Mouse (Mus musculus) cortical plate, adult 2 months (tissue): ENCODE data around the gene Apcs.

ENCODE experiments used
- CTCF ChIP-seq: fragments of 200-500 bp; IDR thresholded peaks from 2 replicates; pipeline ENCODE4 v1.5.1; 2011; ENCODE audit warnings: mild to moderate bottlenecking, control low read depth, low read length; ENCODE audit not compliant: insufficient read depth; ENCODE audit errors: extremely low read depth
- POLR2A ChIP-seq: fragments of 200-500 bp; IDR thresholded peaks from 2 replicates; pipeline ENCODE4 v1.6.1; 2011; ENCODE audit warnings: mild to moderate bottlenecking, low read length, control low read depth; ENCODE audit not compliant: insufficient read depth; ENCODE audit errors: extremely low read depth

DNA sequence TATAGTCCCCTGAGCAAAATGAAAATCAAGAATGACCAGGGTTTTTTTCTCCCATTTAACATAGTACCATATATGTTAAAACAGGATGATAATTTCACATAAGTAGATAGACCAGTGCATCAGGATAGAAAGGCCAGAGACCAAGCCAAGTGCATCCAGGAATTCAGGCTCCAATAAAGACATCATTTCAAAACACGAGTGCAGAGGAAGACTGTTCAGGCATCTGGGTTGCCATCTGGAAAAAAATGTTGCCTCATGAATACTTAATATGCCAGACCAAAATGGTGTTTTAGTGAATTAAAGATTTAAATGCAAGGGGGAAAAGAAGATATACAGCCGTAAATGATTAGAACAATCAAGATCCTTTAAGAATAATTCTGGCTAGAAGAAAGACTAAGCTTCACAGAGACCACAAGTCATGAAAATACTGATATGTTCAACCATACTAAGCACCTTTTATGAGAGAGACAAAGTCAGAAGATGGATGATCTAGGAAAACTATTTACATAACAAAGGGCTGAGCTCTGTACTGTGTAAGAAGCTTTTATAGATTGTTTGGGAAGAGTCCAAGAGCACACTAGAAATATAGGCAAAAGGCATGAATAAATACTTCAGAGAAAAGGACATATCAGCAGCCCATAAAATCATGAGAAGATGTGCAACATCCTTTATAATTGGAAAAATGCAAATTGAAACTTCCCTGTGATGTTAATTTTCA is 47.6 kb downstream of the Apcs start:
- no peak for TF ChIP-seq CTCF
- TF ChIP-seq POLR2A = no peak
